Mouse (Mus musculus): ENCODE results near the gene P4ha1.
A peak's percentile ranks its signal among the peaks of the same experiment; 100 is the strongest.
"Not testable (repeated sequence)": the region's sequence is repeated elsewhere in the genome, so short reads cannot be mapped to it uniquely, and the experiment has no call there.

The P4ha1 gene

GRCm38 (mm10) chr10:59323100-59323487 lies at the start of gene P4ha1:
Gene P4ha1, plus strand, starts transcription at chr10:59323296.
- peak; percentile 98 for DNase-seq (ENCODE audit: low read depth, low spot score)

GRCm38 (mm10) chr10:59275745-59276144 lies 47.4 kb upstream of the P4ha1 start:
- DNase-seq (ENCODE audit: low read depth, low spot score): no peak

GRCm38 (mm10) chr10:59277116-59277515 lies 46.0 kb upstream of the P4ha1 start:
- DNase-seq (ENCODE audit: low read depth, low spot score): no peak

GRCm38 (mm10) chr10:59277729-59278475 lies 45.2 kb upstream of the P4ha1 start:
- no peak for DNase-seq (ENCODE audit: low read depth, low spot score)

- DNase-seq (ENCODE audit: low read depth, low spot score): no peak
Measured at GRCm38 (mm10) chr10:59283164-59283563, 39.9 kb upstream of the P4ha1 start.

- DNase-seq (ENCODE audit: low read depth, low spot score): no peak
Measured at GRCm38 (mm10) chr10:59283749-59284148, 39.3 kb upstream of the P4ha1 start.

- no peak for DNase-seq (ENCODE audit: low read depth, low spot score)
Measured at GRCm38 (mm10) chr10:59285530-59285929, 37.6 kb upstream of the P4ha1 start.

- DNase-seq (ENCODE audit: low read depth, low spot score): no peak
Measured at GRCm38 (mm10) chr10:59287251-59287650, 35.8 kb upstream of the P4ha1 start.

- no peak for DNase-seq (ENCODE audit: low read depth, low spot score)
Measured at GRCm38 (mm10) chr10:59287662-59288061, 35.4 kb upstream of the P4ha1 start.

- no peak for DNase-seq (ENCODE audit: low read depth, low spot score)
Measured at GRCm38 (mm10) chr10:59289062-59289461, 34.0 kb upstream of the P4ha1 start.

GRCm38 (mm10) chr10:59291536-59291935 lies 31.6 kb upstream of the P4ha1 start:
- DNase-seq (ENCODE audit: low read depth, low spot score): no peak

GRCm38 (mm10) chr10:59292079-59292478 lies 31.0 kb upstream of the P4ha1 start:
- no peak for DNase-seq (ENCODE audit: low read depth, low spot score)

GRCm38 (mm10) chr10:59292558-59292957 lies 30.5 kb upstream of the P4ha1 start:
- DNase-seq (ENCODE audit: low read depth, low spot score): peak; percentile 50

GRCm38 (mm10) chr10:59295241-59295811 lies 27.8 kb upstream of the P4ha1 start:
- peak; percentile 46 for DNase-seq (ENCODE audit: low read depth, low spot score)

- DNase-seq (ENCODE audit: low read depth, low spot score): peak; percentile 54
Measured at GRCm38 (mm10) chr10:59296261-59296660, 26.8 kb upstream of the P4ha1 start.

GRCm38 (mm10) chr10:59302671-59303070 lies 20.4 kb upstream of the P4ha1 start:
- DNase-seq (ENCODE audit: low read depth, low spot score): not testable (repeated sequence)

GRCm38 (mm10) chr10:59308993-59309715 lies 13.9 kb upstream of the P4ha1 start:
- DNase-seq (ENCODE audit: low read depth, low spot score): no peak

GRCm38 (mm10) chr10:59310124-59310523 lies 13.0 kb upstream of the P4ha1 start:
- no peak for DNase-seq (ENCODE audit: low read depth, low spot score)

GRCm38 (mm10) chr10:59310691-59311457 lies 12.2 kb upstream of the P4ha1 start:
- no peak for DNase-seq (ENCODE audit: low read depth, low spot score)

- no peak for DNase-seq (ENCODE audit: low read depth, low spot score)
Measured at GRCm38 (mm10) chr10:59311881-59312280, 11.2 kb upstream of the P4ha1 start.

- no peak for DNase-seq (ENCODE audit: low read depth, low spot score)
Measured at GRCm38 (mm10) chr10:59321112-59321511, 2.0 kb upstream of the P4ha1 start.

- DNase-seq (ENCODE audit: low read depth, low spot score): no peak
Measured at GRCm38 (mm10) chr10:59322271-59322670, 825 bp upstream of the P4ha1 start.
